Mouse (Mus musculus): Measurements from ENCODE around the gene Fbn1.

DNA sequence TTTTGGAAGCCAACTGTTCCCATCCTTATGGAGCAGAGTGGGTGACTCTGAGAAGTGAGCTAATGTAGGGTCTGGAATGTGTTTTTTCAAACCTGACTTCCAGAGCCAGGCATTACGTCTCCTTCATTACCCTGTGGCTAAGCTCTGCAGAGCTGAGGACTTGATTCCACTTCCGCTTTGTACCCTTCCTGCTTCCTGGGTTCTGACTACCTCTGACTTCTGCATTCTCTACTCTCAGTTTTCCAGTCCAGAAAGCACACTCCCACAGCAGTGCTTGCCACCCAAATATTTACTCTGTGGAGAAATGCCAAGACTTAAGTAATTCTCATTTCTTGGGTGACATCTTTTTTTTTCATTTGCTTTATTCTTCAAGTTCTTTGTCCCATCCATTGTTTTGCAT lies 185.2 kb downstream of the Fbn1 start:
- TF ChIP-seq POLR2A (IDR thresholded peaks at IDR 0.05; ENCODE audit: borderline replicate concordance, extremely low read depth, insufficient read depth, insufficient read length, poor library complexity, severe bottlenecking) (no peak), CTCF (IDR thresholded peaks at IDR 0.05; ENCODE audit: borderline replicate concordance, extremely low read depth, insufficient read depth, insufficient read length) (no peak)

Data from brain, embryonic 14.5 days (tissue).